Mouse (Mus musculus): ENCODE results near the gene Mettl21a.
"Not testable (repeated sequence)": the region's sequence is repeated elsewhere in the genome, so short reads cannot be mapped to it uniquely, and the experiment has no call there.

Mettl21a gene

GRCm38 (mm10) chr1:64614311-64614710, 2.7 kb downstream of the Mettl21a start:
- no peak for DNase-seq (ENCODE audit: low spot score in 2 of 2)

GRCm38 (mm10) chr1:64609976-64610375, 7.1 kb downstream of the Mettl21a start:
- no peak for DNase-seq (ENCODE audit: low spot score in 2 of 2)

DNA sequence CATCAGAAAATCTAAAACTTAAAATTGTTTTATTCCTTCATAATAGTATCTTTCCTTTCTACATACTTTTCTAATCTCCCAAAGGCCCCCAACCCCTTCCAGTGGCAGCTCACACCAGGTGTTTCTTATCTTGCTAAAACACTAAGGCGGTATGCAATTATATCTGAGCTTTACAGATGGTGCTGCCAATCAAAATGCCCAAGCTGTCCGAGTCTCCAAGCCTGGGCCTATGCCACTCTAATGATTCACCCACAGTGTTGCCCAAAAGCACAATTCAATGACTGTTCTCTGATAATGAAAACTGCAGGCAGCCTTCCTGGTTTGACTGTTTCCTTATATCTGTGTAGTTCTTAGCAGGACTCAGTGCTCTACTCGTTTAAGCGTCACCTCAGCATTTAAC, 7.9 kb downstream of the Mettl21a start:
- DNase-seq (ENCODE audit: low spot score in 2 of 2), result no peak

DNA sequence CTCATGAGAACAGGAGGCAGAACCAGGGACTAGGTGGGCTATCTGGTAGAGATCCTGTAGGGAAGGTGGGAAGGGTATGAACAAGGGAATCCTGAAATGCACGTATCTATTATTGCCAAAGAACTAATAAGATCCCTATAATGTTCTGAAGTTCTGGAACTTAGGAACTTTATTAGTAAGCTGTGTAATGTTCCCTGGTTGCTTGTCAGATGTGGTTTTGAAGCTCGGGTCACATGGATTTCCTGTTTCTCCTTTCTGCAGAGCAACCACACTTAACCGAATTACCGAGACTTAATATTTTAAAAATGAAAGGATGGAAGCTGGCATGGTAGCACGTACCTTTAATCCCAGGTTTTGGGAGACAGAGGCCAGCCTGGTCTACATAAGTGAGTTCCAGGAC, 13.7 kb downstream of the Mettl21a start:
- DNase-seq (ENCODE audit: low spot score in 2 of 2), result no peak

DNA sequence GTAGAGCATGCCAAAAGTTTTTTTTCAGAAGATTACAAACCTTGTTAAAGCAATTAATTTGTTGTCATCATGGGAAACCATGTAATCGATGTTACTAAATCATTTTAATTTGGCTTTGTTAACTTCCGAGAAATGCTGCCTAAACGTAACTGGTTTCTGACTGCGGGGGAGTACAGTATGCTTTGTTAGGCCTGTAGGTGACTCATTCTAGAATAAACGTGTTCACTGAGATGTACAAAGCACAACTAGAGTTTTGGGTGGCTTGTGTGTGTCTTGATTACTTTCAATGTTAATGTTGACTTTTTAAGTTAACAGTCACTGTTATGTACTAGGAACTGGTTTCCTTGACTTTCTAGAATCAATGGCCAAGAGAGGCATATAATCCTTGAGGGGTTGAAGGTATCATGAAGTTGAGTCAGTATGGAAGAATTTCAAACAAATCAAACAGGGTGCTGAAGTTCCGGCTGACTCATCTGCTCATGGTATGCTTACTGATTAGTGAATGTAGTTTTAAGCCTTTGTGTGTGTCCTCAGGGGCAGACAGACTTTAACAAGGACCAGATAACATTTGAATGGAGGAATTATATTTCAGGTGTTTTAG, 15.7 kb downstream of the Mettl21a start:
- DNase-seq (ENCODE audit: low spot score in 2 of 2), result no peak

- no peak for DNase-seq (ENCODE audit: low spot score in 2 of 2)
Measured at GRCm38 (mm10) chr1:64600413-64601077, 16.5 kb downstream of the Mettl21a start.

GRCm38 (mm10) chr1:64598926-64599325, 18.1 kb downstream of the Mettl21a start:
- no peak for DNase-seq (ENCODE audit: low spot score in 2 of 2)

DNA sequence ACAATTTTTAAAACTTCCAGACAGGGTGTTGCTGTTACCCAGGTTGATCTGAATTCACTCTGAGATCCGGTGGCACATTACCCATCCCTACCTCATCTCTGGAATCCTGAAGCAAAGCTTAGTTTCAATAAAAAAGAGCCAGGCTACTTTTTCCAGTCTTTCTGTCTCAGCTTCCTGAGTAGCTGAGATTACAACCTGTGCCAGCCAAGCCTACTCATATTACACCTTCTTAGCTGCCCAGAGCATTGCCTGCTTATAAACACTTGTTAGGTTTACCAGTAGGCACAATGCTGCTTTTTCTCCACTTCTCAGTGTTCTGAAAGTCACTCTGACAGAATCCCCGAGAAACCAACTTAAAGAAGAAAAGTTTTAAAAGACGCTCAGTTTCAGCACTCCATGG, 38.2 kb downstream of the Mettl21a start:
- DNase-seq (ENCODE audit: low spot score in 2 of 2), result no peak

DNA sequence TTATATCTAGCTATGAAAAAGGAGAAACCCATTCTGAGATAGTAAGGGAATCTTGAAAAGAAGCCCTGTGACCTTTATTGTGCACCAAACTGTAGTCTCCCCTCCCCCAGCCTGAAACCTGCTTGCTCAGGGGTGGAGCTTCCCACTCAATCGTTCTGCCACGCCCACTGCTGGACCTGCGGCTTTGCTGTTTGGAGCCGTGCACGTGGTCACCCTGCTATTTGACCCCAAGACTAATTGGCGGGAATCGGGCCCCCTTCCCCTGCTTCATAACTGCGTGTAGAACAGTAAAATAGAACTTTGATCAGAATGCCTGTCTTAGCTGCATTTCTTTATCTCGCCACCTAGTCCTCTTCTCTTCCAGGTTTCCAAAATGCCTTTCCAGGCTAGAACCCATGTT, 39.1 kb downstream of the Mettl21a start:
- not testable (repeated sequence) for DNase-seq (ENCODE audit: low spot score in 2 of 2)

DNA sequence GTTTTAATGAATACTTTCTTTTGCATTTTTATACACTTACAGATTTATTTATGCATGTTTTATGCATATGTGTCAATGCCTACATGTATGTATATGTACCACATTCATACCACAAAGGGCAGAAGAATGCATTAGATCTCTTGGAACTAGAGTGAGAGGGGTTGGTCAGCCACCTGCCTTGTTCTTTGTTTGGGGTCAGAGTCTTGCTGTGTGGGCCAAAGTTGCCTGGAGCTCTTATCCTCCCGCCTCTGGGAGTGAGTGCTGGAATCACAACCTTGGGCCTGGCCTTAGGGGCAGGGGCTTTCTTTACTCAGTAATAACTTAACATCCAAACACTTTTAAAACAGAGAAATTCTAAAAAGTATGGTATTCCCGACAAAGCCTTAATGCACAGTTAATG, 40.3 kb downstream of the Mettl21a start:
- no peak for DNase-seq (ENCODE audit: low spot score in 2 of 2)

GRCm38 (mm10) chr1:64576022-64576421, 41.0 kb downstream of the Mettl21a start:
- no peak for DNase-seq (ENCODE audit: low spot score in 2 of 2)

- no peak for DNase-seq (ENCODE audit: low spot score in 2 of 2)
Measured at GRCm38 (mm10) chr1:64568206-64568605, 48.8 kb downstream of the Mettl21a start.

- no peak for DNase-seq (ENCODE audit: low spot score in 2 of 2)
Measured at GRCm38 (mm10) chr1:64560105-64560504, 56.9 kb downstream of the Mettl21a start.
